ENCODE assay signal across 21 mouse cellular contexts in genomic region chr5:140185757-140186156, GRCm38 (mm10).
"Had no signal": no experiment of that assay in that cellular context is flagged by ENCODE, and none has a peak within 500 bp of the region (broad histone marks: within the 10 kb centered on the region; RNA-seq: fewer than 3 reads in every experiment).

No protein-coding gene starts in this region.

- H3K9me3 ChIP-seq: liver, embryonic 15.5 days; lung, embryonic 15.5 days; midbrain, embryonic 10.5 days; midbrain, embryonic 12.5 days; midbrain, embryonic 15.5 days; neural tube, embryonic 13.5 days; neural tube, embryonic 15.5 days; stomach, embryonic 15.5 days had no signal

- H3K36me3 ChIP-seq: liver, embryonic 15.5 days; lung, embryonic 15.5 days; midbrain, embryonic 10.5 days; midbrain, embryonic 12.5 days; midbrain, embryonic 15.5 days; neural tube, embryonic 13.5 days; neural tube, embryonic 15.5 days; stomach, embryonic 15.5 days had no signal

- H3K27ac ChIP-seq: liver, embryonic 15.5 days; lung, embryonic 15.5 days; macrophage; midbrain, embryonic 10.5 days; midbrain, embryonic 12.5 days; midbrain, embryonic 15.5 days; neural tube, embryonic 13.5 days; neural tube, embryonic 15.5 days; stomach, embryonic 15.5 days; stomach, postnatal 0 days had no signal

- H3K4me3 ChIP-seq: liver, embryonic 15.5 days; lung, embryonic 15.5 days; midbrain, embryonic 10.5 days; midbrain, embryonic 12.5 days; midbrain, embryonic 15.5 days; neural tube, embryonic 13.5 days; neural tube, embryonic 15.5 days; stomach, embryonic 15.5 days had no signal

- H3K4me2 ChIP-seq: liver, embryonic 15.5 days; lung, embryonic 15.5 days; midbrain, embryonic 12.5 days; midbrain, embryonic 15.5 days; neural tube, embryonic 13.5 days; neural tube, embryonic 15.5 days; stomach, embryonic 15.5 days had no signal

- ATAC-seq: liver, postnatal 0 days; lung, postnatal 0 days; midbrain, embryonic 15.5 days had no signal

- H3K4me1 ChIP-seq: liver, embryonic 15.5 days; lung, embryonic 15.5 days; neural tube, embryonic 13.5 days; neural tube, embryonic 15.5 days; stomach, embryonic 15.5 days had no signal

- H3K27me3 ChIP-seq: liver, embryonic 15.5 days; lung, embryonic 15.5 days; midbrain, embryonic 12.5 days; midbrain, embryonic 15.5 days; neural tube, embryonic 13.5 days; neural tube, embryonic 15.5 days; stomach, embryonic 15.5 days had no signal

- DNase-seq: liver, postnatal 0 days; lung, adult 2 months; lung, postnatal 14 days; lung, postnatal 36 days; retina, postnatal 1 day; right cerebral cortex, adult 18-20 months; right cerebral cortex, postnatal 14 days; thymus, adult 2 months; thymus, postnatal 25 days; thymus, postnatal 4 days had no signal

- H3K9ac ChIP-seq: liver, embryonic 15.5 days; liver, postnatal 0 days; lung, embryonic 15.5 days; midbrain, embryonic 12.5 days; midbrain, embryonic 15.5 days; neural tube, embryonic 13.5 days; neural tube, embryonic 15.5 days; stomach, embryonic 15.5 days had no signal
